Mouse (Mus musculus) layer of hippocampus, postnatal 10 days (tissue): ENCODE data around the gene Ngb. TPM values are rescaled to one million over a fixed set of nuclear protein-coding genes. Genes with fewer than 3 reads are reported as not detected.
A peak's percentile ranks its signal among the peaks of the same experiment; 100 is the strongest.

Source experiments
- DNase-seq, 2 experiments: peaks; one replicate each; pipeline ENCODE4 v3.0.0; 2021; ENCODE audit warnings: low spot score in 2 of 2
- total RNA-seq, 2 experiments: library from RNA; stranded (reverse); gene quantifications; 2 replicates each; pipeline ENCODE4 v1.2.3; 2021

Gene Ngb
- total RNA-seq, 2 experiments from 2014 or later: 2.9 to 3.7 TPM

DNA sequence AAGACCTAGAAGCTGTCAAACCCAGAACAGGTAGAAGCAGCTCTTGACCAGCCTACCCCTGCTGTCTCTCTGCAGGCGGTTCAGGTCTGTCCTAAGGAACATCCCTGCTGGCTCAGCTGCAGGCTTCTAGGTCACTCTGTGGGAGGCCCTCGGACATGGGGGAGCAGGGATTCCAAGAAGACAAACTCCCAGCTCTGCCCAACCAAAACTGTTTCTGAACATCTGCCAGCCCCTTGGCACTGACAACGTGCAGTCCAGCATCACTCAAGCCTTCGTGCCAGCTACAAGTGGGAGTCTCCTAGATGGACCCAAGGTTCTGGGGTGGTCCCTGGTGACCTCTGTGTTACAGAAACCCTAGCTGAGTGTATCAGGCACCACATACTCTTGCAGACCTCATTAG, 9.1 kb downstream of the Ngb start:
- no peak for DNase-seq

GRCm38 (mm10) chr12:87091916-87092315, 10.4 kb downstream of the Ngb start:
- DNase-seq: no peak

- DNase-seq: no peak
These were observed 12.6 kb downstream of the Ngb start for GRCm38 (mm10) chr12:87089701-87090100.

DNA sequence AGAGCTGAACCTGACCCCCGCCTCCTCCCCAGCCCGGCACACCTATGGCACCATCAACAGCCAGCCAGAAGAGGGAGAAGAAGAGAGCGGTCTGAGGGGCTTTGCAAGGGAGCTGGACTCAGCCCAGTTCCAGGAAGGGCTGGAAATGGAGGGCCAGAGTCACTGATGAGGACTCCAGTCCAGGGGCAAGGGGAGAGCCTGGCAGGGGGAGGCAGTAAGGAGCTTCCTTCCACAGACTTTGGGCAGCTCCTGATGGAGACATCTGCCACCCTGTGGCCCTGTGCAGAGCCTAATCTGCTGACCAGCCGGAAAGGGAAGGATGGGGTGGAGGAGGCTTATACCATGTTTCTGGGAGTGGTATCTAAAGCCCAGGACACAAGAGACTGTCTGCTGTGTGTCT, 13.1 kb downstream of the Ngb start:
- no peak for DNase-seq

DNA sequence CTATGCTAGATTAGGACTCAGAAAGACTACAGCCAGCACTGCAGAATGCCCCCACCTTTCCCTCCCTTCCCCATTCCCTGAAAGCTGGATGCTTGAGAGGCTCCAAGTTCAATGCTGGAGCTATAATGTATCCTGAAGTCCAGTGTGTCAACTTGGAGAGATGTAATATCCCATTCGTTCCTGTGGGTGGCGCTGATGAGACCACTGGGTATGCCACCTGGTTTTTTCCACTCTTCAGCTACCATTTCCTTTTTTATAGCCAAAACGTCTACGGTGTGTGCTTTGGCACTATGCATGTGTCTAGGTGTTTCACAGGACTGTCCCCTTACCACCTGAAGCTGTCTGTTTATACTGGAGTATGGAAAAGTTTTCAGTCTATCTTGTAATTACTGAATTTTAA, 14.0 kb downstream of the Ngb start:
- peak in 1 of 2 experiments; percentile 29 for DNase-seq

GRCm38 (mm10) chr12:87087236-87087635, 15.1 kb downstream of the Ngb start:
- DNase-seq: no peak

GRCm38 (mm10) chr12:87082797-87083196, 19.5 kb downstream of the Ngb start:
- no peak for DNase-seq

DNA sequence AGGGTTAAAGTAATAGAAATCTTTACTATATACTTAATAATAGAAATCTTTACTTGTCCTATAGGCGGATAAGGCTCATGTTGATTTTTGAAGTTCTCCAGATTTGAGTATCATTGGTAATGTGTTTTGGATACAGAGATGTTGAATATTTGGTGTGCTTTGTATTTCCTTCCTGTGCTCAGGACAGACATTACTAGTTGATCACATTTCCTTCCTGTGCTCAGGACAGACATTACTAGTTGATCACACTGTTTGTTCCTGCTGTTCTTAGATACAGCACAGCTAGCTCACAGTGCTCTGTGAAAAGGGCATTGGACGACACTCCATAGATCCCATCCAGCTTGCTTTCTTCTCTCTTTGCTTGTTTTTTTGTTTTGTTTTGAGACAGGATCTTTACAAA, 25.7 kb downstream of the Ngb start:
- no peak for DNase-seq

DNA sequence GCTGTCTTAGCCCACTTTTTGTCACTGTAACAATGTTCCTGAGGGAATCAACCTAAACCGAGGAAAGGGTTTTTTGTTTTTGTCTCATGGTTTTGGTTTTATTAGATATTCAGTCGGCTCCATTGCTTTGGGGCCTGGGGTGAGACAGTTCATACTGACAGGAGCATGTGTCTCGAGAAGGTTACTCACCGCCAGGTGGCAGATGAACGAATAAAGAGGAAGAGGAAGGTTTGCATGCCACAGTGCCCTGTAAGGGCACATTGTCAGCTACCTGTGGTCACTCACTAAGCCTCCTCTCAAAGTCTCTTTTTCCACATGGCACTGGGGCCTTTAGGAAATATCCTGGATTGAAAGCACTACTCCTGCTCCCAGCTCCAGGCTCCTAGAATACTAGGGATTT, 31.8 kb downstream of the Ngb start:
- no peak for DNase-seq

GRCm38 (mm10) chr12:87066429-87066828, 35.9 kb downstream of the Ngb start:
- peak; percentile 63 for DNase-seq

GRCm38 (mm10) chr12:87065446-87065845, 36.9 kb downstream of the Ngb start:
- DNase-seq: peak in 1 of 2 experiments; percentile 37

DNA sequence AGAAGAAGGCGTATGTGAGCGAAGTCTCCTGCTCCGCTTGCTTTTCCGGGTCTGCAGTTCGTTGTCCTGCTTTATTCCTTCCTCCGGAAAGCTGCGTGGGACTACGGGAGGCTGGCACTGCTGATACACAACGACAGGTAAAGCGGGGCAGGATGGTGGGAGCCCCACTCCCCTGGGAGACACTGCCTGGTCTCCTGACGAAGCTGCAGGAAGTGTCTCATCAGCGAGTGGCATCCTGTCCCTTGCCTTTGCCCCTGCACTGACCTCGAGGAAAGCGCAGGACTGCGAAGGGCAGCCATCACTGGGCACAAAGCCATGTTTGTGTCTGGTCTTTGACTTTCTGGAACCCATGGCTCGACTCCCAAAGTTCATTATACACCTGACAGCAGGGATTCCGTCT, 45.3 kb downstream of the Ngb start:
- no peak for DNase-seq

GRCm38 (mm10) chr12:87054873-87055272, 47.5 kb downstream of the Ngb start:
- no peak for DNase-seq

DNA sequence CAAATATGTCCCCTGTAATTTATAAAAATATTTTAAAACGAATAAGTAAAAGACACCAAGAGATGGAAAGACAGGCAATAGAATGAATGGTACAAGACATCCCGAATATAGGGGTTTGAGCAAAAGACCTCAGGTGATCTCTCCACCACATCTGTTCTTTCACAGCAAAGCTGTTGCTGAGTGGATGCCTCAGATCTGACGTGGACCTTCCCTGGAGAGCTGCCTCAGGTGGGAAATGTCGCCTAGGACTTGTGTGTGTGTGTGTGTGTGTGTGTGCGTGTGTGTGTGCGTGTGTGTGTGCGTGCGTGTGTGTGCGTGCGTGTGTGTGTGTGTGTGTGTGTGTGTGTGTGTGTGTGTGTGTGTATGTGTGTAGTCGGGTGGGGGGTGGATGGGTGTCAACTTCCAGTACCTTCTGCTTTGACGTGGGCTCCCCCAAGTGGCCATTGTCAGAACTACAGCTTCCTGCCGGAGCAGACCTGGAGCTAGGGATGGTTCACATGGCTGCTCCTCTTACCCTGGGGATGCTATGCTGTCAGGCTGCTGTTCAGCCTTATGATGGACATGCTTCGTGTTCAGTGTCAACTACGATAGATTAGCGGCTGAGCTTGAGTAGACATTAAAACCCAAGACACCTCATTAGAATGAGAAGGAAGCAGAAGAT, 49.5 kb downstream of the Ngb start:
- DNase-seq: peak; percentile 96 to 97

DNA sequence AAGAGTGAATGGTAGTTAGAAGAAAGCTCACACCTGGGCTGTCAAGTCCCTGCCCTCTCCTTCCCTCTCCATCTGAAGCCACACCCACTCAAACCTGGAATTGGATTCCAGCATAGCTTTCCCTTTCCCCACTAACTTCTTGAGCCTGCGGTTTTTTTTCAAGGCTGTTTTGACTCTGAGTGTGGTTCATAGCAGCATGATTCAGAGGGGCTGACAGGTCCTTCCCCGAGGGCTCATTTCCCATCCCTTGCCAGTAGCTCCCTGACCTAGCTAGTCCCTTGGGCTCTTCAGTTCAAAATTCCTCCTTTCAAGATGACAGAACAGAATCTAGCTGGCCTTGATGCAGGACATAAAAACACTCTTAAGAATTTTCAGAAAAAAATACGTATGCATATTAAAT, 54.8 kb downstream of the Ngb start:
- DNase-seq: no peak

Other genes starting within 250 kb of the Ngb start
- 10 to 100 TPM; 77.9 to 81.5 TPM for gene Irf2bpl, start 217.7 kb downstream of the Ngb start, total RNA-seq
- gene Cipc, start 155.5 kb downstream of the Ngb start, total RNA-seq: 10 to 100 TPM; 55.2 to 58.1 TPM
- gene Zdhhc22, start 112.1 kb downstream of the Ngb start, total RNA-seq: 10 to 100 TPM; 14.0 to 16.8 TPM
- 10 to 100 TPM; 28.4 to 28.8 TPM for gene Tmem63c, start 81.2 kb downstream of the Ngb start, total RNA-seq
- 10 to 100 TPM; 53.2 to 54.2 TPM for gene Gstz1, start 44.6 kb upstream of the Ngb start, total RNA-seq
- 10 to 100 TPM; 20.1 to 20.3 TPM for gene Pomt2, start 45.4 kb upstream of the Ngb start, total RNA-seq
- 1 to 10 TPM; 2.3 to 3.1 TPM for gene Samd15, start 97.2 kb upstream of the Ngb start, total RNA-seq
- 10 to 100 TPM; 26.8 to 27.5 TPM for gene Tmed8, start 97.9 kb upstream of the Ngb start, total RNA-seq
- gene Noxred1, start 136.2 kb upstream of the Ngb start, total RNA-seq: 1 to 10 TPM; 1.1 to 1.5 TPM
- gene Vipas39, start 163.7 kb upstream of the Ngb start, total RNA-seq: 10 to 100 TPM; 54.9 to 61.5 TPM
- 100 to 1,000 TPM; 151 to 153 TPM for gene Ahsa1, start 163.9 kb upstream of the Ngb start, total RNA-seq
- under 1 TPM; 0.55 to 0.62 TPM for gene Ism2, start 197.2 kb upstream of the Ngb start, total RNA-seq